Mouse (Mus musculus) ES-CJ7 (cell line): Measurements from ENCODE around the gene Notum.

ENCODE experiments used
- DNase-seq: peaks from one replicate; pipeline ENCODE4 v3.0.0; 2011; ENCODE audit warnings: low read depth, low spot score

Notum gene

GRCm38 (mm10) chr11:120661076-120661460 lies at the start of gene Notum:
TSS of gene Notum (minus strand) at chr11:120661175.
- no peak for DNase-seq

- no peak for DNase-seq
Observed at GRCm38 (mm10) chr11:120710672-120711071, 49.7 kb upstream of the Notum start.

- no peak for DNase-seq
Observed at GRCm38 (mm10) chr11:120709551-120709950, 48.6 kb upstream of the Notum start.

GRCm38 (mm10) chr11:120707969-120708368 lies 47.0 kb upstream of the Notum start:
- DNase-seq, result no peak

- peak; percentile 71 for DNase-seq
Observed at GRCm38 (mm10) chr11:120707225-120707624, 46.2 kb upstream of the Notum start.

- no peak for DNase-seq
Observed at GRCm38 (mm10) chr11:120706120-120706519, 45.1 kb upstream of the Notum start.

- DNase-seq, result peak; percentile 72
Observed at GRCm38 (mm10) chr11:120704486-120705325, 43.7 kb upstream of the Notum start.

- DNase-seq, result no peak
Observed at GRCm38 (mm10) chr11:120703696-120704454, 42.9 kb upstream of the Notum start.

GRCm38 (mm10) chr11:120697741-120698140 lies 36.8 kb upstream of the Notum start:
- no peak for DNase-seq

GRCm38 (mm10) chr11:120696568-120696967 lies 35.6 kb upstream of the Notum start:
- peak; percentile 67 for DNase-seq

- DNase-seq, result no peak
Observed at GRCm38 (mm10) chr11:120695641-120696040, 34.7 kb upstream of the Notum start.

GRCm38 (mm10) chr11:120695184-120695583 lies 34.2 kb upstream of the Notum start:
- no peak for DNase-seq

GRCm38 (mm10) chr11:120693461-120693860 lies 32.5 kb upstream of the Notum start:
- DNase-seq, result no peak

- no peak for DNase-seq
Observed at GRCm38 (mm10) chr11:120692471-120693011, 31.6 kb upstream of the Notum start.

GRCm38 (mm10) chr11:120689365-120689764 lies 28.4 kb upstream of the Notum start:
- no peak for DNase-seq

- DNase-seq, result no peak
Observed at GRCm38 (mm10) chr11:120686650-120687272, 25.8 kb upstream of the Notum start.

- no peak for DNase-seq
Observed at GRCm38 (mm10) chr11:120684660-120685059, 23.7 kb upstream of the Notum start.

- DNase-seq, result no peak
Observed at GRCm38 (mm10) chr11:120684086-120684485, 23.1 kb upstream of the Notum start.

- DNase-seq, result no peak
Observed at GRCm38 (mm10) chr11:120683536-120683935, 22.6 kb upstream of the Notum start.

GRCm38 (mm10) chr11:120682683-120683082 lies 21.7 kb upstream of the Notum start:
- no peak for DNase-seq

- DNase-seq, result peak; percentile 66
Observed at GRCm38 (mm10) chr11:120679909-120680308, 18.9 kb upstream of the Notum start.

- DNase-seq, result no peak
Observed at GRCm38 (mm10) chr11:120676951-120677350, 16.0 kb upstream of the Notum start.
